Mouse (Mus musculus) central nervous system, embryonic 18 days (tissue): ENCODE results near the gene Rdm1. TPM values are rescaled to one million over a fixed set of nuclear protein-coding genes. Genes with fewer than 3 reads are reported as not detected.

Source experiments
- polyA plus RNA-seq: library from polyadenylated mRNA; depleted of rRNA; stranded (reverse); fragments of >200 nt; gene quantifications from 2 replicates; pipeline ENCODE4 v1.2.3, GENCODE M21; 2012; rRNA removed

Rdm1 gene
- 8.6 and 12.8 TPM in 2 replicates for polyA plus RNA-seq

DNA sequence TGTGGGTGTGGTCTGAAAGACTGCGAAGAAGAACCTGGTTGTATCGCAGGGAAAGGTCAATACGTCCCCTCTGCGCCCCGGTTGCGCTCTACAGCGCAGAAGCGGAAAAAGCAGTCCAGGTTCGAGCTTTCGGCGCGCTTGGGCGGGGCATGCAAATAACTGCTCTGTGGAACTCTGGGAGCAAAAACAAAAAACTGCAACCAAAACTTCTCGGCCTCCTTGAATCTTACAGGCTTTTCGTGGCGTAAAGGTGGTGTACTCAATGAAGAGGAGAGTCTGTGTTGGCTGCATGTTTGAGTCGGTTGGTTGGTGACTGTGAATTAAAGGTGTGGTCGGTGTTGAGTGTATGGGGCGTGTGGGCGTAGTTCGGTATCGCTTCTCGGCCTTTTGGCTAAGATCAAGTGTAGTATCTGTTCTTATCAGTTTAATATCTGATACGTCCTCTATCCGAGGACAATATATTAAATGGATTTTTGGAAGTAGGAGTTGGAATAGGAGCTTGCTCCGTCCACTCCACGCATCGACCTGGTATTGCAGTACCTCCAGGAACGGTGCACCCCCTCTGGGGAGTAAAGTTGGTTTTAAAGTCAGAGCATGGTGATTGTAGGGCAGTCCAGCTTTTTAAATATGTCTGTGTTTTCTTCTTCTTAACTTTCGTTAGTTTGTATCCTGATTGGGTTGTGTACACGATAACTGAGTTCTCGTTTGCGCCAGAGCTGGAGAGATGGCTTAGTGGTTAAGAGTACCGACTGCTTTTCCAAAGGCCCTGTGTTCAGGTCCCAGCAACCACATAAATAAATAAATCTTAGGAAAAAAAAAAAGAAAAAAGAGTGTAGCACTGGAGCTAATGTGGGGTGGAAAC is at the start of gene Rdm1:
Gene Rdm1, plus strand, starts transcription at position 201 of the 862 bp plus-strand sequence.

DNA sequence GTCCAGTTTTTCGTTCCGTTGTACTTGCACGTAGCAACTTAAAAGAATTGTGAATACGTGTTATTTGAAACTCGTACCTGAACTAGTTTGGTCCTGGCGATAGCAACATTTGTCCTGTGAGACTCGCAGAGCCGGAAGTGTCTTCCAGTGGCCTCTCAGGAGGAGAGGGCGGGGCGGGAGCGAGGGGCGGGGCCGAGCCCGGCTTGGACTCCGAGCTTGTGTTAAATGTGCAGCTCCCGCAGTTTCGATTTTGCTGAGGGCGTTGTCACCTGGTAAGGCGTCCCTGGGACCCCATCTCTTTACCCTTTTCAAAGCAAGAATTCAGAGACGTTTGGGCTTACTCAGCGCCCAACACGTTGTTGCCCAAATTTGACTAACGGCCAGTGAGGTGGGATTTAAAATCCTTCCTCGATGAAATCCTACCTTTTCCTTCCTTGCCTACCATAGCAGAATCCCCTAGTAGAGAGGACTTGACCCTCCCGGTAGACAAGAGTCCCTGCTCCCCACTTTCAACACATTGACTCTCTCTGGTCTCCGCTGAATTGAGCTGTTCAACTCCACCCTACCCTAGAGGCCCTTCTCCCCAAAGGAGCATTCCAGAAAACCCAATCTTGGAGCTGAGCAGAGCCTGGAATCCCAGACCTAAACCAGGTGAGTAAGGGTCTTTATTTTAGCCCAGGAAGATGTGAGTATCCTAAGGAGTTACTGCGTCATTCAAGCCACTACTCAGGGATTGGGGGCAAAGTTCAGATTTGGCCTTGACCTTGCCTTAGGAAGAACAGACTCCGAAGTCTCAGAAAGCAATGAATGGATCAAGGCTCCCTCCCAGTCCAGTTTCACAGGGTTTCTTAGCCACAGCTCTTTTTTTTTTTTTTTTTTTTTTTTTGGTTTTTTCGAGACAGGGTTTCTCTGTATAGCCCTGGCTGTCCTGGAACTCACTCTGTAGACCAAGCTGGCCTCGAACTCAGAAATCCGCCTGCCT is 44.6 kb upstream of the Rdm1 start, which contains the start of gene Tmem106a:
Gene Tmem106a, plus strand, starts transcription at position 189 of the 982 bp plus-strand sequence.

DNA sequence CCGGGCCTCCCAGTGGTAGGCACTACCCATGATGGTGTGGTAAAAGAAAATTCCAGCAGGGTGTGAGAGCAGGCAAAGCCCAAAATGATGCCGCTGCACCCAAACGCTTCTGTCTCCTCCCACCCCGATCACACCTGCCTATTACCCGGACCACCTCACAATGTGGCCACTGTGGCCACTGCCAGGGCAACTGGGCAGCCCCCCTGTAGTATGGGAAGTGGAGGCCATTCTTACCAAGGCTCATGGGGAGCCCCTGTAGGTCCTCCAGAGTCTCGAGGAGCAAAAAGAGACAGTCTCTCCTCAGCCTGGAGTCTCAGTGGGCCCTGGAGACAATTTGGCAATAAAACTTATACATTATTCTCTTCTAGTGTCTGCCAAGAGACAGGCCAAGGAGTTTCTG is 27.8 kb upstream of the Rdm1 start, which contains the start of gene Gm11634:
Gene Gm11634, minus strand, starts transcription at position 101 of the 400 bp plus-strand sequence.

DNA sequence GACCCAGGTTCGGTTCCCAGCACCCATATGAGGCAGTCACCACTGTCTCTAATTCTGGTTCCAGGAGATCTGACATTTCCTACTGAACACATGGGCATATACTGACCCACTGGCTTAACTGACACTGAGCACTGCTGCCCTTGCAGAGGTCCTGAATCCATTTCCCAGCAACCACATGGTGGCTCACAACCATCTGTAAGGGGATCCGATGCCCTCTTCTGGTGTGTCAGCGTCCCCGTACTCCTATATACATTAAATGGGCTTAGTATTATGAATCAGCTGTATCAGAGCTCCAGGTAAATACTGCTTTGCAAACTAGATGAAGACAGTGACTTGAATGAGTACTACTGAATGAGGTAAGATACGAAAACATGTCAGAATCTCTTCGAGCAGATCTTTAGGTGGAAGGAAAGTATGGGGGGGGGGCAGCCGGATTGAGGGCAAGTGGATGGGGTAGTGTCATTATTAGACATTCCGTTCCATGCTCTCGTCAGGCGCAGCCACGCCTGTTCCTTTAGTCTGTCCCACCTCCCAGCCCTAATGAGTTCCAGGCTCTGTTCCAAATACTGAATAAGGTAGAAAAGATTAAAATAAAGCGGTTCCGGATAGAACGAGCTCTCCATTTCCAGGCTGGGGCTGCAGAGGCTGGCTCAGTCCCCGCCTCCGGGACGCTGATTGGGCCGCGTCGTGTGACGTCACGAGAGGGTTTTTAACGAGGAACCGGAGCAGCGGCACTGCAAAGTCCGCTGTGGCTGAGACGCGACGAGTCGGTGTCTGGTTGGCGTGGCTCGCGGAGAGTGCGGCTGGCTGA is 38.0 kb downstream of the Rdm1 start, which contains the start of gene Arl4d:
Gene Arl4d, plus strand, starts transcription at position 717 of the 811 bp plus-strand sequence.

Other genes starting within 250 kb of the Rdm1 start
- gene Aarsd1, start 209.6 kb upstream of the Rdm1 start, polyA plus RNA-seq, result 49.2 and 49.6 TPM in 2 replicates
- 4.1 and 4.2 TPM in 2 replicates for gene Gm27029, start 202.4 kb upstream of the Rdm1 start, polyA plus RNA-seq
- gene Rundc1, start 202.1 kb upstream of the Rdm1 start, polyA plus RNA-seq, result 29.8 and 30.1 TPM in 2 replicates
- 2.3 and 5.0 TPM in 2 replicates for gene Ptges3l, start 201.9 kb upstream of the Rdm1 start, polyA plus RNA-seq
- 841 and 842 TPM in 2 replicates for gene Rpl27, start 184.9 kb upstream of the Rdm1 start, polyA plus RNA-seq
- 6.2 and 7.4 TPM in 2 replicates for gene Ifi35, start 178.8 kb upstream of the Rdm1 start, polyA plus RNA-seq
- 118 and 125 TPM in 2 replicates for gene Rnd2, start 162.2 kb upstream of the Rdm1 start, polyA plus RNA-seq
- gene Vat1, start 161.0 kb upstream of the Rdm1 start, polyA plus RNA-seq, result 162 and 171 TPM in 2 replicates
- 2.2 and 2.7 TPM in 2 replicates for gene Brca1, start 75.2 kb upstream of the Rdm1 start, polyA plus RNA-seq
- 100 and 103 TPM in 2 replicates for gene Nbr1, start 75.0 kb upstream of the Rdm1 start, polyA plus RNA-seq
- 3.3 and 3.5 TPM in 2 replicates for gene Tmem106a, start 45.0 kb upstream of the Rdm1 start, polyA plus RNA-seq
- gene Gm11634, start 27.9 kb upstream of the Rdm1 start, polyA plus RNA-seq, result not detected in 2 replicates
- gene Arl4d, start 38.3 kb downstream of the Rdm1 start, polyA plus RNA-seq, result 27.0 and 36.2 TPM in 2 replicates
- 24.2 and 25.9 TPM in 2 replicates for gene Dhx8, start 105.7 kb downstream of the Rdm1 start, polyA plus RNA-seq
- gene Etv4, start 158.2 kb downstream of the Rdm1 start, polyA plus RNA-seq, result 16.5 and 21.5 TPM in 2 replicates